Mouse (Mus musculus): ENCODE measurements around the gene Gm9112.
A peak's percentile ranks its signal among the peaks of the same experiment; 100 is the strongest.
"Not testable (repeated sequence)": the region's sequence is repeated elsewhere in the genome, so short reads cannot be mapped to it uniquely, and the experiment has no call there.

Gene Gm9112

DNA sequence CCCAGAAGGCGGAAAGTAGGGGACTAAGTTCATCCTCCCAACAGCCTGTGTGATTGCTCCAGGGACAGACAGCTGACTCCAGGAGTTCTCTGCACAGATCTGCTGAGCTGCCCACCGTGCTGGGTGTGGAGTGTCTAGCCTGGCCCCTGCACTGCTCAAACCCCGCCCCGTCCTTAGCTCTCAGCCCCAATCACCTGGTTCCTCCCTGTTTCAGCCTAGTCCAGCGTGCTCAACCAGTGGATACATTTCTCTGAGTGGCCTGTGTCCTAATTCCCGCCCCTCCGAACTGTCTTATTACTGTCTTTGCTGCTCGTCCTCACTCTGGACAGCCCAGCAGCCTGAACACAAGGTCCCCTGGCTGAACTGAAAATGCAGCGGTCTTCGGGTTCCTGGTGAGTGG lies at the start of gene Gm9112, which contains the start of gene Dmrtc1b:
Gene Gm9112, minus strand, starts transcription at position 101 of the 400 bp plus-strand sequence.
Gene Dmrtc1b, plus strand, starts transcription at position 331 of the 400 bp plus-strand sequence.
- not testable (repeated sequence) for DNase-seq (ENCODE audit: low spot score in 2 of 2)

DNA sequence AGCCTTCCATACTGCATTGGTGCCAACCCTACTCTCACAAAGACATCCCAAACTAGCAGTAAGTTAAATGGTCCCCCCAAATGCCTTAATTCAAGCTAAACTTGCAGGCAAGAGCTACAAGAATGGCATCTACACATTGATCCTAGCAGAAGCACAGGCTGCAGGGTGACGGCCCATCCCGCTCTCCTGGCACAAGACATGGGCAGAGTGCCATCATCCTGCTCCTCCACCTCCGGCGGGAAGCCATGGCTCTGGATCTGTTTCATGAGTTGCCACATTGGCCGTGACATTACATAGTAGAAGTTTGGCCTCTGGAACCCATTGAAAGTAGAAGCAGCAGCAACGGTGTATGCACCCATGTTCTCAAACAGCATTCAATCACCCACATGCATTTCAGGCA lies 16.8 kb upstream of the Gm9112 start:
- DNase-seq (ENCODE audit: low spot score in 2 of 2), result not testable (repeated sequence)

DNA sequence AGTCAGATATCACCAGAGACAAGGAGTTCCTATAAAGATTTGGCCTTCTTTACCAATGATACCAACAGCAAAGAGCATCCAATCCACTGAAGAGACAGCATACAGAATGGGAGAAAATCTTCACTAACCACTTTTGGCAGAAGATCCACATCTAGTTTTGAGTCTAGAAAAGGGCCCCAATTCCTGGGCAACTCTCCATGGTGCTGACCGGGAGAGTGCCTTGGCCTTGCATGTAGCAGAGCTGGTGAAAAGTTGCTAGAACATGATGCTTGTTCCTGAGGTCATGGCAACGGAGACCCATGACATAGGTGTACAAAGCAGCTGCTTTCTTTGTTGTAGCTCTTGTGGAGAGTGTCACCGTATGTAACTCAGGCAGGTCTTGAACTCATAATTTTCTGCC lies 6.8 kb downstream of the Gm9112 start:
- DNase-seq (ENCODE audit: low spot score in 2 of 2), result not testable (repeated sequence)

DNA sequence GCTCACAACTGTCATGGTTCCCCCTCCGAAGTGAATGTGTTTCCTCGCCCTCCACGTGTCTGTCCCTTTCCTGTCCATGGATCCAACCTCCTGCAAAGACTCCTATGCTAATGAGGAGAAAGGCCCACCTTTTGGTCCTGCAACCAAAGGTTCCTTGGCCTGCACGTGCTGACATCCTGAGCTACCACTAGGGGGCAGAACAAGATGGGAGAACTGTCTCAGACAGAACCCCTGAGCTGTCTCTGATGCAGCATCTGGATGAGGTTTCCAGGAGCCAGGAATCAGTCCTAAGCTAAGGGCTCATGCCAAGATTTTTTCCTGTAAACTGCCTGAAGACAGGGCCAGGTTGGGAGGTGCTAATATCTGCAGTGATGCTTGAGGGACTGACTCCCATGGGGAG lies 18.2 kb downstream of the Gm9112 start:
- DNase-seq (ENCODE audit: low spot score in 2 of 2), result not testable (repeated sequence)

DNA sequence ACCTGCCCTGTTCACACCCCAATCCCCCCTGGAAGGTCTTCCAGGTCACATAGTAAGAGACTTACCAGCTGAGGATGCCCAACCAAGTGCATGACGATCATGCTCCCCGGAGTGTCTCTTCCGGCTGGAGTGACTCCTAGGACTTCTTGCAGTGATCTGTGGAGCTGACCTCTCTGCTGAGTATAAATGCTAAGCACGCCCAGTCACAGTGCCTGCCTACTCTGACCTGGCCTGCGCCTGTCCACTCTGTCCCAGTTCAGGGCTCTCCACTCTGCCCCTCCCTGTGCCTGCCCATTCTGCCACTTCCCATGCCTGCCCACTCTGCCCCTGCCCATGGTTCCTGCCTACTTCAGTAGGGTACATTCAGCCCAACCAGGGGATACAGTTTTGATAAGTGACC lies 20.6 kb downstream of the Gm9112 start, which contains the start of gene Gm3880:
Gene Gm3880, minus strand, starts transcription at position 101 of the 400 bp plus-strand sequence.
- DNase-seq (ENCODE audit: low spot score in 2 of 2), result not testable (repeated sequence)

DNA sequence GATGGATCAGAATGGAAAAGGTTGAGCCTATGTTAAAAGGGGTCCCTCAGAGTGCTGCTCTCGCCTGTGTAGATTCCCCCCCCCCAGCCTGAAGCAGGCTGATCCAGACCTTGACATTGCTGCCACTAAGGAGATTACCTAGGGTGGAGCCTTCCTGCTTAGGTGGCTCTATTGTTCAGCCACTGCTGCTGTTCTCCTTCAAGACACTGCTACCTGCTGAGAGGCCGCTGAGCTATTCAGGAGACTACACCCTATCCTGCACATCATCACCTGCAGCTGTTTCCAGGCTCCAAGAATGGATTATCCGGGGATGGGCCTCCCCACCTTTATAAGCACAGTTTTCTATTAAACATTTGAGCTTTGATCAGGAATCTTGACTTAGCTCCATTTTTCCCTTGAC lies 22.7 kb downstream of the Gm9112 start:
- not testable (repeated sequence) for DNase-seq (ENCODE audit: low spot score in 2 of 2)

DNA sequence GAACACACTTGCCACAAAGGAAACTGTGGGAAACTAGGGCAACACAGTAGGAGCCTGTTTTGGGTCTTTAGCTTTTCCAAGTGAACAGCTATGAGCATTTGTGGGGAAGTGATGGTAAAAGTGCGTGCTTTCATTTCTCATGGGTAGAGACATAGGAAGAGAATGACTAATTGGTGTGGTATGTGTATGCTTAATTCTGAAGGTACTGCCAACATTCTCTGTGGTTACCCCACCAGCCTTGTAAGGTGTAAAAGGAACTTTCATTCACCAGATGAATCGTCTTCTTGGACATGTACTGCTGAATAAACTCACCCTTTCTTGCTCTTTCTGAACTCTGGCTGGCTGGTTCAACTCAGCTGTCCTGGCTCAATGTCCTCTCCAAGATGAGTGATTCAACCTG lies 40.8 kb downstream of the Gm9112 start:
- no peak for DNase-seq (ENCODE audit: low spot score in 2 of 2)

DNA sequence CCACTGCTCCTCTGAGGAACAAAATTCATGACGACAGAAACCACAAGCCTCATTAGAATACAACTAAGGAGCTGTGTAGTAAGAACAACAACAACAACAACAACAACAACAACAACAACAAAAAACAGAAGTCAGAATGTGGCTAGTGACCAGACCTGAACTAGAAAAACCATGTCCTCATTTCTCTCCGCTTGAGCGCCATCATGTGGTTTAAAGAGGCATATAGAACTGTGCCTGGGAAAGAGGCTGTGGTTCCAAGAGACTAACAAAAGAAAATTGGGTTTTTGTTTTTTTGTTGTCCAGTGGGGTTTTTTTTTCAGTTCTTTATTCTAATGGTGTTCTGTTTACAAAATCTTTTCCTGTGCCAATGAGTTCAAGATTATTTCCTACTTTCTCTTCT lies 46.7 kb downstream of the Gm9112 start:
- peak in 1 of 2 experiments; percentile 14 for DNase-seq (ENCODE audit: low spot score in 2 of 2)

Measured in spleen, postnatal 36 days (tissue).